Mouse (Mus musculus): ENCODE results near the gene Rnf145. TPM values are rescaled to one million over a fixed set of nuclear protein-coding genes. Genes with fewer than 3 reads are reported as not detected.
A peak's percentile ranks its signal among the peaks of the same experiment; 100 is the strongest.

The Rnf145 gene
- polyA plus RNA-seq, 1 experiment from 2014 or later: 49.5 TPM

- peaks cover 51% of the 10 kb centered on the region for H3K4me1 ChIP-seq (ENCODE audit: control insufficient read depth, low read depth, low read length)
- H3K4me3 ChIP-seq (ENCODE audit: low read depth, low read length): peak overlapping the region; percentile 96
- H3K36me3 ChIP-seq (ENCODE audit: control insufficient read depth, insufficient read depth): no peaks in the 10 kb centered on the region
- H3K9me3 ChIP-seq (replicated peaks; ENCODE audit: control insufficient read depth, low read length): no peaks in the 10 kb centered on the region
- ATAC-seq (ENCODE audit: low read depth): no peak
- H3K9ac ChIP-seq (ENCODE audit: low read depth, low read length): peak overlapping the region; percentile 97
- no peaks in the 10 kb centered on the region for H3K27me3 ChIP-seq (ENCODE audit: control insufficient read depth, insufficient read depth, low read depth, low read length)
- peak overlapping the region; percentile 99 for H3K27ac ChIP-seq (ENCODE audit: low read length)
- peak overlapping the region; percentile 95 for H3K4me2 ChIP-seq (ENCODE audit: low read depth, low read length)
- WGBS (ENCODE audit: insufficient replicate concordance): 54% methylated on average over 6 of the region's 6 CpGs
Measured at GRCm38 (mm10) chr11:44517561-44518280, 1.0 kb upstream of the Rnf145 start.

- H3K4me3 ChIP-seq (ENCODE audit: low read depth, low read length): peak overlapping the region; percentile 96
- peaks cover 46% of the 10 kb centered on the region for H3K4me1 ChIP-seq (ENCODE audit: control insufficient read depth, low read depth, low read length)
- WGBS (ENCODE audit: insufficient replicate concordance): under 1% methylated on average over 51 of the region's 61 CpGs
- ATAC-seq (ENCODE audit: low read depth): peak; percentile 47
- H3K9me3 ChIP-seq (replicated peaks; ENCODE audit: control insufficient read depth, low read length): no peaks in the 10 kb centered on the region
- H3K27me3 ChIP-seq (ENCODE audit: control insufficient read depth, insufficient read depth, low read depth, low read length): no peaks in the 10 kb centered on the region
- peak overlapping the region; percentile 97 for H3K9ac ChIP-seq (ENCODE audit: low read depth, low read length)
- H3K36me3 ChIP-seq (ENCODE audit: control insufficient read depth, insufficient read depth): peaks cover 11% of the 10 kb centered on the region
- peak overlapping the region; percentile 99 for H3K27ac ChIP-seq (ENCODE audit: low read length)
- H3K4me2 ChIP-seq (ENCODE audit: low read depth, low read length): peak overlapping the region; percentile 95
Measured at GRCm38 (mm10) chr11:44519096-44519949, 559 bp downstream of the Rnf145 start.

GRCm38 (mm10) chr11:44519950-44520761, 1.4 kb downstream of the Rnf145 start:
- WGBS (ENCODE audit: insufficient replicate concordance): under 1% methylated on average over 28 of the region's 28 CpGs
- Histone ChIP-seq H3K9ac (ENCODE audit: low read depth, low read length) (peak overlapping the region; percentile 97), H3K4me3 (ENCODE audit: low read depth, low read length) (peak overlapping the region; percentile 96), H3K27me3 (ENCODE audit: control insufficient read depth, insufficient read depth, low read depth, low read length) (no peaks in the 10 kb centered on the region), H3K4me2 (ENCODE audit: low read depth, low read length) (peak overlapping the region; percentile 95), H3K9me3 (replicated peaks; ENCODE audit: control insufficient read depth, low read length) (no peaks in the 10 kb centered on the region), H3K36me3 (ENCODE audit: control insufficient read depth, insufficient read depth) (peaks cover 19% of the 10 kb centered on the region), H3K4me1 (ENCODE audit: control insufficient read depth, low read depth, low read length) (peaks cover 39% of the 10 kb centered on the region), H3K27ac (ENCODE audit: low read length) (peak overlapping the region; percentile 99)
- peak; percentile 82 for ATAC-seq (ENCODE audit: low read depth)

- Histone ChIP-seq H3K27me3 (ENCODE audit: control insufficient read depth, insufficient read depth, low read depth, low read length) (no peaks in the 10 kb centered on the region), H3K4me2 (ENCODE audit: low read depth, low read length) (peak overlapping the region; percentile 95), H3K36me3 (ENCODE audit: control insufficient read depth, insufficient read depth) (peaks cover 40% of the 10 kb centered on the region), H3K4me3 (ENCODE audit: low read depth, low read length) (peak overlapping the region; percentile 96), H3K4me1 (ENCODE audit: control insufficient read depth, low read depth, low read length) (peaks cover 34% of the 10 kb centered on the region), H3K9ac (ENCODE audit: low read depth, low read length) (0 out of 2 replicates have a peak overlapping the region, but pooled peaks have one; percentile 97), H3K9me3 (replicated peaks; ENCODE audit: control insufficient read depth, low read length) (no peaks in the 10 kb centered on the region), H3K27ac (ENCODE audit: low read length) (peak overlapping the region; percentile 16; the same call in 1 of the 2 replicates)
- whole genome bisulfite sequencing (ENCODE audit: insufficient replicate concordance): 68% methylated on average over 5 of the region's 5 CpGs
- ATAC-seq (ENCODE audit: low read depth): no peak
Measured at GRCm38 (mm10) chr11:44522594-44522993, 3.8 kb downstream of the Rnf145 start.

- Histone ChIP-seq H3K4me3 (ENCODE audit: low read depth, low read length) (no peak overlapping the region), H3K27ac (ENCODE audit: low read length) (no peak overlapping the region), H3K4me2 (ENCODE audit: low read depth, low read length) (no peak overlapping the region), H3K4me1 (ENCODE audit: control insufficient read depth, low read depth, low read length) (peaks cover 52% of the 10 kb centered on the region), H3K9ac (ENCODE audit: low read depth, low read length) (no peak overlapping the region), H3K36me3 (ENCODE audit: control insufficient read depth, insufficient read depth) (peaks cover 54% of the 10 kb centered on the region), H3K27me3 (ENCODE audit: control insufficient read depth, insufficient read depth, low read depth, low read length) (no peaks in the 10 kb centered on the region), H3K9me3 (replicated peaks; ENCODE audit: control insufficient read depth, low read length) (no peaks in the 10 kb centered on the region)
- 79% methylated on average over 4 of the region's 4 CpGs for WGBS (ENCODE audit: insufficient replicate concordance)
- no peak for ATAC-seq (ENCODE audit: low read depth)
Measured at GRCm38 (mm10) chr11:44525765-44526164, 7.0 kb downstream of the Rnf145 start.

- H3K27me3 ChIP-seq (ENCODE audit: control insufficient read depth, insufficient read depth, low read depth, low read length): no peaks in the 10 kb centered on the region
- peaks cover 58% of the 10 kb centered on the region for H3K4me1 ChIP-seq (ENCODE audit: control insufficient read depth, low read depth, low read length)
- WGBS (ENCODE audit: insufficient replicate concordance): 89% methylated on average over 11 of the region's 11 CpGs
- H3K9ac ChIP-seq (ENCODE audit: low read depth, low read length): no peak overlapping the region
- H3K9me3 ChIP-seq (replicated peaks; ENCODE audit: control insufficient read depth, low read length): no peaks in the 10 kb centered on the region
- no peak overlapping the region for H3K4me3 ChIP-seq (ENCODE audit: low read depth, low read length)
- H3K4me2 ChIP-seq (ENCODE audit: low read depth, low read length): no peak overlapping the region
- peaks cover 64% of the 10 kb centered on the region for H3K36me3 ChIP-seq (ENCODE audit: control insufficient read depth, insufficient read depth)
- 0 out of 2 replicates have a peak overlapping the region, but pooled peaks have one; percentile 8 for H3K27ac ChIP-seq (ENCODE audit: low read length)
- no peak for ATAC-seq (ENCODE audit: low read depth)
Measured at GRCm38 (mm10) chr11:44526654-44527263, 8.0 kb downstream of the Rnf145 start.

GRCm38 (mm10) chr11:44528560-44529199, 9.9 kb downstream of the Rnf145 start:
- peak overlapping the region; percentile 56 for H3K4me2 ChIP-seq (ENCODE audit: low read depth, low read length)
- H3K9me3 ChIP-seq (replicated peaks; ENCODE audit: control insufficient read depth, low read length): no peaks in the 10 kb centered on the region
- 58% methylated on average over 14 of the region's 14 CpGs for WGBS (ENCODE audit: insufficient replicate concordance)
- H3K27ac ChIP-seq (ENCODE audit: low read length): peak overlapping the region; percentile 95
- no peaks in the 10 kb centered on the region for H3K27me3 ChIP-seq (ENCODE audit: control insufficient read depth, insufficient read depth, low read depth, low read length)
- peaks cover 74% of the 10 kb centered on the region for H3K36me3 ChIP-seq (ENCODE audit: control insufficient read depth, insufficient read depth)
- ATAC-seq (ENCODE audit: low read depth): peak; percentile 68
- peak overlapping the region; percentile 45 for H3K4me3 ChIP-seq (ENCODE audit: low read depth, low read length)
- H3K4me1 ChIP-seq (ENCODE audit: control insufficient read depth, low read depth, low read length): peaks cover 48% of the 10 kb centered on the region
- peak overlapping the region; percentile 39 for H3K9ac ChIP-seq (ENCODE audit: low read depth, low read length)

GRCm38 (mm10) chr11:44529200-44529599, 10.4 kb downstream of the Rnf145 start:
- H3K36me3 ChIP-seq (ENCODE audit: control insufficient read depth, insufficient read depth): peaks cover 76% of the 10 kb centered on the region
- H3K4me2 ChIP-seq (ENCODE audit: low read depth, low read length): peak overlapping the region; percentile 56
- peaks cover 44% of the 10 kb centered on the region for H3K4me1 ChIP-seq (ENCODE audit: control insufficient read depth, low read depth, low read length)
- no peaks in the 10 kb centered on the region for H3K9me3 ChIP-seq (replicated peaks; ENCODE audit: control insufficient read depth, low read length)
- H3K4me3 ChIP-seq (ENCODE audit: low read depth, low read length): peak overlapping the region; percentile 45
- H3K27ac ChIP-seq (ENCODE audit: low read length): peak overlapping the region; percentile 95
- 19% methylated on average over 12 of the region's 12 CpGs for WGBS (ENCODE audit: insufficient replicate concordance)
- H3K27me3 ChIP-seq (ENCODE audit: control insufficient read depth, insufficient read depth, low read depth, low read length): no peaks in the 10 kb centered on the region
- peak; percentile 97 for ATAC-seq (ENCODE audit: low read depth)
- peak overlapping the region; percentile 39 for H3K9ac ChIP-seq (ENCODE audit: low read depth, low read length)
